Mouse (Mus musculus) kidney, adult 8-10 months (tissue): Measurements from ENCODE around the gene Pifo.
"Not testable (repeated sequence)": the region's sequence is repeated elsewhere in the genome, so short reads cannot be mapped to it uniquely, and the experiment has no call there.

Experiments
- DNase-seq, 2 experiments: peaks; one replicate each; pipeline ENCODE4 v3.0.0; 2022

The Pifo gene

GRCm38 (mm10) chr3:106014546-106014945, at the start of gene Pifo:
Pifo (minus strand) TSS chr3:106014646.
- no peak for DNase-seq

- DNase-seq: no peak
Observed at GRCm38 (mm10) chr3:106057966-106058365, 43.5 kb upstream of the Pifo start.

- DNase-seq: no peak
Observed at GRCm38 (mm10) chr3:106051896-106052295, 37.5 kb upstream of the Pifo start.

- no peak for DNase-seq
Observed at GRCm38 (mm10) chr3:106040306-106040705, 25.9 kb upstream of the Pifo start.

- no peak for DNase-seq
Observed at GRCm38 (mm10) chr3:106032781-106033180, 18.3 kb upstream of the Pifo start, which contains the start of gene Chil5. Chil5 (minus strand) TSS chr3:106032814.

- DNase-seq: no peak
Observed at GRCm38 (mm10) chr3:106024135-106024534, 9.7 kb upstream of the Pifo start.

GRCm38 (mm10) chr3:106021840-106022239, 7.4 kb upstream of the Pifo start:
- no peak for DNase-seq

GRCm38 (mm10) chr3:106003360-106003759, 11.1 kb downstream of the Pifo start:
- not testable (repeated sequence) for DNase-seq

GRCm38 (mm10) chr3:106001416-106002370, 12.8 kb downstream of the Pifo start:
- peak; percentile 5 to 26 for DNase-seq

- DNase-seq: no peak
Observed at GRCm38 (mm10) chr3:106000707-106001375, 13.6 kb downstream of the Pifo start.

GRCm38 (mm10) chr3:105994730-105995129, 19.7 kb downstream of the Pifo start:
- DNase-seq: no peak

- peak; percentile 6 to 33 for DNase-seq
Observed at GRCm38 (mm10) chr3:105991653-105992283, 22.7 kb downstream of the Pifo start.

- not testable (repeated sequence) for DNase-seq
Observed at GRCm38 (mm10) chr3:105989611-105990010, 24.8 kb downstream of the Pifo start.

- no peak for DNase-seq
Observed at GRCm38 (mm10) chr3:105974174-105974573, 40.3 kb downstream of the Pifo start.

GRCm38 (mm10) chr3:105973411-105973810, 41.0 kb downstream of the Pifo start, which contains the start of gene Ovgp1:
Ovgp1 (plus strand) TSS chr3:105973711.
- DNase-seq: no peak

- no peak for DNase-seq
Observed at GRCm38 (mm10) chr3:105971831-105972446, 42.5 kb downstream of the Pifo start.

GRCm38 (mm10) chr3:105960700-105961099, 53.7 kb downstream of the Pifo start:
- DNase-seq: peak in 1 of 2 experiments; percentile 17

- no peak for DNase-seq
Observed at GRCm38 (mm10) chr3:105959999-105960398, 54.4 kb downstream of the Pifo start, which contains the start of gene Atp5f1. Atp5f1 (minus strand) TSS chr3:105960099.

- no peak for DNase-seq
Observed at GRCm38 (mm10) chr3:105959585-105959984, 54.9 kb downstream of the Pifo start.

- DNase-seq: peak; percentile 96
Observed at GRCm38 (mm10) chr3:105958974-105959580, 55.4 kb downstream of the Pifo start, which contains the start of gene Wdr77. Wdr77 (plus strand) TSS chr3:105959369.

- DNase-seq: no peak
Observed at GRCm38 (mm10) chr3:105958204-105958603, 56.2 kb downstream of the Pifo start.

GRCm38 (mm10) chr3:105957235-105957634, 57.2 kb downstream of the Pifo start:
- no peak for DNase-seq
